Mouse (Mus musculus) MEL (cell line): ENCODE measurements around the gene Agtrap.

ENCODE experiments used
- CHD2 ChIP-seq: IDR thresholded peaks from 2 replicates; pipeline ENCODE4 v1.6.1; 2011; ENCODE audit warnings: low read length, improper control_type of control experiment
- CTCF ChIP-seq, 3 experiments: IDR thresholded peaks in 2 of 3; conservative IDR thresholded peaks in 1 of 3; 2 replicates each; pipeline ENCODE4 v1.5.1; 2011 to 2012; ENCODE audit warnings: low read length in 3 of 3, low read depth in 2 of 3, mild to moderate bottlenecking in 2 of 3, improper control_type of control experiment in 1 of 3, inconsistent platforms in 1 of 3, mixed read lengths in 1 of 3, moderate library complexity in 1 of 3; ENCODE audit not compliant: control insufficient read depth in 1 of 3, insufficient read depth in 1 of 3, poor library complexity in 1 of 3, severe bottlenecking in 1 of 3
- EP300 ChIP-seq, 2 experiments: IDR thresholded peaks; 2 replicates each; pipeline ENCODE4 v1.6.1; 2011; ENCODE audit warnings: improper control_type of control experiment in 2 of 2, low read length in 2 of 2, low read depth in 1 of 2, mild to moderate bottlenecking in 1 of 2
- ETS1 ChIP-seq: IDR thresholded peaks from 2 replicates; pipeline ENCODE4 v1.6.1; 2012; ENCODE audit warnings: low read depth, mild to moderate bottlenecking, inconsistent platforms, low read length, improper control_type of control experiment, moderate library complexity
- GATA1 ChIP-seq: IDR thresholded peaks from 2 replicates; pipeline ENCODE4 v1.6.1; 2011; ENCODE audit warnings: low read depth, low read length, improper control_type of control experiment
- POLR2A ChIP-seq, 2 experiments: IDR thresholded peaks; 2 replicates each; pipeline ENCODE4 v1.6.1; 2011 to 2012; ENCODE audit warnings: low read length in 2 of 2, mild to moderate bottlenecking in 2 of 2, control low read depth in 1 of 2, improper control_type of control experiment in 1 of 2, low read depth in 1 of 2, moderate library complexity in 1 of 2; ENCODE audit not compliant: control insufficient read depth in 1 of 2, insufficient read depth in 1 of 2, poor library complexity in 1 of 2
- RAD21 ChIP-seq: IDR thresholded peaks from 2 replicates; pipeline ENCODE4 v1.6.1; 2011; ENCODE audit warnings: mild to moderate bottlenecking, low read depth, low read length, improper control_type of control experiment
- RCOR1 ChIP-seq: IDR thresholded peaks from 2 replicates; pipeline ENCODE4 v1.6.1; 2012; ENCODE audit warnings: low read depth, mild to moderate bottlenecking, inconsistent platforms, low read length, improper control_type of control experiment
- SIN3A ChIP-seq: IDR thresholded peaks from 2 replicates; pipeline ENCODE4 v1.6.1; 2012; ENCODE audit warnings: low read length, improper control_type of control experiment, inconsistent platforms
- TAL1 ChIP-seq: IDR thresholded peaks from 2 replicates; pipeline ENCODE4 v1.6.1; 2012; ENCODE audit warnings: mild to moderate bottlenecking, inconsistent platforms, low read length, moderate library complexity, mixed read lengths
- TCF12 ChIP-seq: IDR thresholded peaks from 2 replicates; pipeline ENCODE4 v1.6.1; 2014; ENCODE audit warnings: low read depth, mild to moderate bottlenecking, inconsistent platforms, low read length, improper control_type of control experiment, moderate library complexity
- UBTF ChIP-seq: IDR thresholded peaks from 2 replicates; pipeline ENCODE4 v1.6.1; 2012; ENCODE audit warnings: low read depth, mild to moderate bottlenecking, inconsistent platforms, low read length, improper control_type of control experiment, moderate library complexity, borderline replicate concordance; ENCODE audit not compliant: insufficient read depth
- USF1 ChIP-seq: IDR thresholded peaks from 2 replicates; pipeline ENCODE4 v1.6.1; 2014; ENCODE audit warnings: low read depth, mild to moderate bottlenecking, inconsistent platforms, low read length, improper control_type of control experiment, moderate library complexity
- USF2 ChIP-seq, 2 experiments: IDR thresholded peaks; 2 replicates each; pipeline ENCODE4 v1.6.1; 2011 to 2012; ENCODE audit warnings: improper control_type of control experiment in 2 of 2, low read length in 2 of 2, borderline replicate concordance in 1 of 2, inconsistent platforms in 1 of 2, low read depth in 1 of 2, mild to moderate bottlenecking in 1 of 2; ENCODE audit not compliant: insufficient read depth in 1 of 2

- TF ChIP-seq POLR2A (IDR thresholded peaks at IDR 0.05; ENCODE audit: control insufficient read depth in 1 of 2, insufficient read depth in 1 of 2, low read depth in 1 of 2, low read length in 2 of 2, poor library complexity in 1 of 2) (no peak), UBTF (no peak), EP300 (IDR thresholded peaks at IDR 0.05; ENCODE audit: low read depth in 1 of 2, low read length in 2 of 2) (no peak), ETS1 (no peak), TCF12 (no peak), TAL1 (no peak), CTCF (IDR thresholded peaks at IDR 0.05 in 2 of 3, conservative IDR thresholded peaks at IDR 0.05 in 1 of 3; ENCODE audit: control insufficient read depth in 1 of 3, insufficient read depth in 1 of 3, low read depth in 2 of 3, low read length in 3 of 3, poor library complexity in 1 of 3, severe bottlenecking in 1 of 3) (no peak), CHD2 (no peak), RCOR1 (no peak), SIN3A (no peak), USF1 (no peak), USF2 (IDR thresholded peaks at IDR 0.05; ENCODE audit: borderline replicate concordance in 1 of 2, insufficient read depth in 1 of 2, low read depth in 1 of 2, low read length in 2 of 2) (no peak), GATA1 (no peak), RAD21 (no peak)
Measured at GRCm38 (mm10) chr4:148071508-148071907, 16.3 kb downstream of the Agtrap start.
